Mouse (Mus musculus) B cell, adult 2 months (primary cell): ENCODE measurements at regions not wholly inside any gene's neighbourhood (a gene's known extent, or its start where the extent isn't known, plus 50 kb on each side); places are given as distances from the start of the nearest gene placed in this dataset.
A peak's percentile ranks its signal among the peaks of the same experiment; 100 is the strongest.
"Not testable (repeated sequence)": the region's sequence is repeated elsewhere in the genome, so short reads cannot be mapped to it uniquely, and the experiment has no call there.

ENCODE experiments used
- DNase-seq, 2 experiments: peaks; one replicate each; pipeline ENCODE4 v3.0.0; 2022

DNA sequence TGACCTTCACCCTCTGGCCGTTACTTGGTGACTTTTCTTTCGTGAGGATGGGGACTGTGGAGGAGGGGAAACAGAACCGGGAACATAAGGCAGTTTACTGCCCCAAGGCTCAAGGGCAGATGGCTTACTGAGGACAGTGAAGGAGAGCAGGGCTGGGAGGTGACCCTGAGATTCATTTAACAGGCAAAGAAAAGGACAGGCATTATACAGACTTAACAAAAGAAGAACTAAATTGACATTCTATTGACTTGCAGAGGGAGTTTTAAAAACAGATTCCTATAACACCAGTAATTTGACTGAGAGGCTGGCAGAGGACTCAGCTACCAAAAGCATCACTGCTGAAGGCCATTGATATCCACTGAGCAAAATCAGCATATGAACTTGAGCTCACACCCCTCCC is 153.0 kb upstream of the 1700012A03Rik start:
- no peak for DNase-seq

DNA sequence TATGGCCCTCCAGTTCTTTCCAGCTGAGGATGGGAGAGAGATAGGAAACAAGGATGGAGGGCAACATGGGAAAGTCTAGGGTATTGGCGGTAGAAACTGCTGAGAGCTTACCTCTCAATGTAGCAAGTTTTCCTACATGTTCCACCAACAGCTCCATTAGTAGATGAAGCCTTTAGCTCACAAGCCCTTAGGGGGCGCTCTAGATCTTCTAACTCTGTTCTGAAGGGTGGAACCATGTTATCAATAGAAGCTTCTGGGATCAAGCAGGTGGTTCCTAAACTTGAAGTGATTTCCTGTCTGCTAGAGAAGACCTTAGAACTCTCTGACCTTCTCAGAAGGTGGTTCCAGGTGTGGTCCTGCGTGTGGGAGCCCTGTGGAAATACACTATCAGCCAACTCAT is 154.2 kb upstream of the 1700012A03Rik start:
- DNase-seq: no peak

DNA sequence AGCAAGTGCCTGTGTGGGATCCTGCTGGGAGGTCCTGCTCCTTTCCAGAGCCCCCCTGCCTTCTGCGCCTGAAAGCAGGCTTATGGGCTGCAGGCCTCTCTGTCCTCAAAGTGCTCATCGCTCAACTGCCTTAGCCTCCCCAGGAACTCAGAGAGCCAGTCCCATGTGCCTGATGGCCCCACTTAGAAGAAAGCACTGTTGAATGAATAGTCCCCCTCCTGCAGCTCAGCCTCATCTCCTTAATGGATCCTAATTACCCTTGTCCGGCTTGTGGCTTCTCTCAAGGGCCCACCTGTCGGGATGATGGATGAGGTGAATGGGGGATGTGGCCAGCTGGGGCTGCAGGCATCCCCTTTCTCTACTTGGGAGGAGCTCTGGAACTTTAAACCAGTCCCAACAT is 163.1 kb upstream of the 1700012A03Rik start:
- no peak for DNase-seq

DNA sequence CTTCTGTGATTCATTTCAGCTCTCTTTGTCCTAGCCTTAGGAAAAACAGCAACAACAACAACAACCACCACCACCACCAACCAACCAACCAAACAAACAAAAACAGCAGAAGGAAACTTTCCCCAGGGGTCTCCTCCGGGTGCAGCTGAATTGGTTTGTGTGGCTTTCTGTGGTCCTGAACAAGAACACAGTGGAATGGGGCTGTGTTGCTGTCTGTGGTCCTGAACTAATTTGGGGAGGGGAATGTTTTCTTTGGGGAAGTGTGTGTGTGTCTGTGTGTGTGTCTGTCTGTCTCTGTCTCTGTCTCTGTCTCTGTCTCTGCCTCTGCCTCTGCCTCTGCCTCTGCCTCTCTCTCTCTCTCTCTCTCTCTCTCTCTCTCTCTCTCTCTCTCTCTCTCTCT is 164.8 kb upstream of the 1700012A03Rik start:
- DNase-seq: not testable (repeated sequence)

DNA sequence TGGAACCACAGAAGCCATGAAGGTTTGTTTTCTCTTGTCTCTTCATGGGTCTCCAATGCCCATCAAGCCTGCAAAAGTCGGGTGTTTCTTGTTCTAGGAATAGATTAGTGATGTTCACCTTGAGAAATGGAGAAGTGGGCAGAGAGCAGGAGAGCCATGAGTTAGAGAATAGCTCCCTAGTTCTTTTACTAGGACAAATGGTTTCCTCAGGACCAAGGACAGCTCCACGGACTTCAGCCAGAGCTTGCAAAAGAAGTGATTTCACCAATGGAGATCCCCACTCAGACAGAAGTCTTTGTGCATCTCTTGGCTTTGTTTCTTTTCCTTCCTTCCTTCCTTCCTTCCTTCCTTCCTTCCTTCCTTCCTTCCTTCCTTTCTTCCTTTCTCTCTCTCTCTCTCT is 166.3 kb upstream of the 1700012A03Rik start:
- DNase-seq: no peak

DNA sequence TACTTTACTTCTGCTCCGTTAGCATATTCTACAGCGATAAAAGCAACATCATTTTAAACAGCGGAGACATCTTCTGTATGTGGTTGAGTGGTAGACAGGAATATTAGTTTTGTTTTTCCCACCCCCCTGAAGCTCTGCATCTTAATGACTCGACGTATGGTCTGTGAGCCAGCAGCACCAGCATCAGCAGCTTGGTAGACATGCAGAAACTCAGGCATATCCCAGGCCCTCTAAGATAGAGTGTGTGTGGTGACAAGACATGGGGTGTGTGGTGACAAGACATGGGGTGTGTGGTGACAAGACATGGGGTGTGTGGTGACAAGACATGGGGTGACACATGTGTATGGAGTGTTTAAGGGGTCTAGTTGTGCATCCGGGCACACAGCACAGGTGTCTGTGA is 175.4 kb upstream of the 1700012A03Rik start:
- no peak for DNase-seq

DNA sequence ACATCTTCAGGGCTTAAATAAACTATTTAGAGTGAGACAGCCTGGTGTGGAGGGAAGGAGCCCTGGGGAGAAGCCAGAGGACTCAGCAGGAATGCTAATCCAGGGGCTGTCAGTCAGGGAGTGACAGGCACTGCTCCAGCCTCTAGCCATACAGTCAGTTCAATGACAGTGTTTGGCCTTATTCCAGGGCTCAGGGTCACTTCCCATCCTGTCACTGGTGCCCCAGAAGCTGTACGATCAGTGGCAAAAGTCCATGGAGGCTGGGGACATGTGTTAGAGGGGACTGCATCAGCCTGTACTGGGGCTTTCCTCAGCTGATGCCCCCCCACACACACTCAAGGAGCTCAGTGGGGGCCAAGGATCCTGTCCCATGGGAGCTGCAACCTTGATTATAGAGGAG is 176.1 kb upstream of the 1700012A03Rik start:
- DNase-seq: no peak

DNA sequence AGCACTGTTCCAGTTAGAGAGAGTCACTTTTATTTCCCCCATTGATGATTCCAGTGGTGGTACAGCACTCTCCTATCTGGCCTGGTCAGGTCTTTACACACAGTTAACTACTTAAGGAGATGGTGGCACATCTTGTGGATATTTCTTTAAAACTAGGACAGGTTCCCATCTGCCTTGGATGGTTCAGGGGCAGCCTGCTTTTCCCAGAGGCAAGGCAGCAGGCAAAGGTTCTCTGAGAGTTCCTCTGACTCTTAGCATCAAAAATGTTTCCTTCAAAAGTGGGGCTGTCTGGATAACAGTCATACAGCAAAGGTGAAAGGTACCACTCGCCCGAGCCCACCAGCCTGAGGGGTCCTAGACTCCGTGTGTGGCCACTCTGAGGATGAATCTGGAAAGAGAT is 178.3 kb upstream of the 1700012A03Rik start:
- no peak for DNase-seq

DNA sequence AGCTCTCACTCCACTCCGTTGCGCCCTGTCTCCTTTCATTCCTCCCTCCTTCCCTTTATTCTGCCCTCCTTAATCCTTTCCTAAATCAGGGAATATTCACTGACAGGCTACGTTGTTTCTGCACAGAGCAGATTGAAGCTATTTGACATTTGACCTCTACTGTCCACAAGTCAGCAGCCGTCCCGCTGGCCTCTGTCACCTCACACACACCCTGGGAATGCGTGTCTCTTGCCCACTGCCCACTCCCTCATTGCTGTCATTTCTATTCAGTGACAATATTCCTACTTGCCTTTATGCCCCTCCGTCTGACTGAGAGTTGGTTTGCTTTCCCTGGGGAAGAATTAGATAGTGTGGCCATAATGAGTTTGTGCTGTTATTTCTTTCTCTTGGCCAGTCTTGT is 188.1 kb upstream of the 1700012A03Rik start:
- DNase-seq: no peak

DNA sequence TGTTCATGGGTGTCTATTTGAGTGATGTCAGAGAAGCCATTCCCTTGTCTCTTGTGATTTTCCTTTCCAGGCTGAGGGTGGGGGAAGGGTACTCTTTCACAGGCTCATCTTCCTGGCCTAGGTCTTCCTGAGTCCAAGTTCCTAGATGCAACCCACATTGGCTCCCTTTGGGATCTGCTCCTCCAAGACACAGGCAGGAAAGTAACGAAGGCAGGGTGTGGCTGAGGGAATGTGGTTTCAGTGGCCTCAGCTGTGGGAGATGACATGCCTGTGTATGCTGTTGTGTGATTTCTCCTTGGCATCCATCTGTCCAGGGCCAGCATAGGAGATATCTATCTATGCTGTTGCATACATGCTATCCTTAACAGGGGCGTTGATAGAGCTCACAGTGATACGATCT is 190.4 kb upstream of the 1700012A03Rik start:
- DNase-seq: no peak

DNA sequence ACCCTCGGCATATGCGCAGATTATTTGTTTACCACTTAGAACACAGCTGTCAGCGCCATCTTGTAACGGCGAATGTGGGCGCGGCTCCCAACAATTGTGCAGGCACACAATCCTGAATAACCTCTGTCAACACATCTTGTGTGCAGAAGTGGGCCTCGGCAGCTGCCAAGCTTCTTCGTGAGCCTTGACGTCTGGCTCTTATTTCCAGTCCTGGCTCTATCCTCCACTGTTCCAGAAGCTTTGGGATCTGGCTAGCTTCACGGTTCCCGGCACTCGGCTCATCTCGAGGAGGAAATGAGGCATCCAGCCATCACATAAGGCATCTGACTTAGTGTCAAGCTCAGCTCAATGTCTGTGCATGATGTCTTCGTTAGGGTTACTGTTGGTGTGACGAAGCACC is 195.8 kb upstream of the 1700012A03Rik start:
- DNase-seq: no peak

DNA sequence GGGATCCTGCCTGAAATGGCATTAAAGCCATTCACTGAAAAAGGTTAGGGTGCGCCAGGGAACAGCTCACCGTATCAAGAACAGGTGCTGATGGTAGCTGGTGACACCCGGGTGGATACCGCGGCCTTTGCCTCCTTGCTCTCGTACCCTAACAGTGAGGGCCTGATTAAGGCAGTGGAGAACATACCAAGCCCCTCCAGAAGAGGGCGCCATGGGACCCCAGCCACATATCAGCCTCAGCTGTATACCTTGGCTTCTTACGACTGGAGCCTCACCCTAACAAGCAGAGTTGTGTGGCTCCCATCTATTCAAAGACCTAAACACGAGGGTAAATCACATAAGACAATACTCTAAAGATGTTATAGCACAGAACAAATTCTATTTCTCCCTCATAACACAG is 203.7 kb upstream of the 1700012A03Rik start:
- no peak for DNase-seq

DNA sequence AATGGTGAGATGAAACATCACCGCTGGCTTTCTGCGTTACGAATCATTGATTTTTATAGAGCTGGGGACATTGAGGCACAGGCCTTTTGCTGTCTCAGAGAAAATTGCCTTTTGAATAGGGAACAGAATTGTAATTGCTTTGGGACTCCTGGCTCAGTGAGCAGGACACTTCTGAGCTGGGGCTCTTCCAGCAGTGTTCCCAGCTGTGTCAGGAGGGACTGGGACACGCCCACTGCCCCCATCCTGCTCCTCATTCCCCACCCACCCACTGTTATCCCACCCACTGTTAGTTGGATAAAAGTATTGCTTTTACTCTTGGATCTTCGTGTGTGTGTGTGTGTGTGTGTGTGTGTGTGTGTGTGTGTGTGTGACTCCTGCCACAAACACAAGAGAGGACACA is 204.4 kb upstream of the 1700012A03Rik start:
- no peak for DNase-seq

DNA sequence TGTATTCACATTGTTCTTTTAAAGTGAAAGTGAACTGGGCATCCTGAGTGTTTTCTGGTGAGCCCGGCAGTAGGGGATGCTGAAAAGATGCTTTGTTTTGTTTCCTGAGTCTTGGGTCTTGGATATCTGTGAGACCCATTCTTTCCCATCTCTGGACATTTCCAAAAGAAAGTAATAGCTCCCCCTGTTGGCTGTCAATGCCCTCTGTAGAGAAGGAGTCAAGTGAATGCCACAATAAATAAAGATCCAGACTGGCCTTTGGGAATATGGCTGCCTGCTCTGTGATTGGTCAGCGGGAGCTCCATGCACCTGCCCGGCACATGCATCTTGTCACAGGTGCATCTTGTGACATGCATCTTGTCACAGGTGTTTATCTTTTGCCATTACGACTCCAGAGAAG is 209.4 kb upstream of the 1700012A03Rik start:
- no peak for DNase-seq

DNA sequence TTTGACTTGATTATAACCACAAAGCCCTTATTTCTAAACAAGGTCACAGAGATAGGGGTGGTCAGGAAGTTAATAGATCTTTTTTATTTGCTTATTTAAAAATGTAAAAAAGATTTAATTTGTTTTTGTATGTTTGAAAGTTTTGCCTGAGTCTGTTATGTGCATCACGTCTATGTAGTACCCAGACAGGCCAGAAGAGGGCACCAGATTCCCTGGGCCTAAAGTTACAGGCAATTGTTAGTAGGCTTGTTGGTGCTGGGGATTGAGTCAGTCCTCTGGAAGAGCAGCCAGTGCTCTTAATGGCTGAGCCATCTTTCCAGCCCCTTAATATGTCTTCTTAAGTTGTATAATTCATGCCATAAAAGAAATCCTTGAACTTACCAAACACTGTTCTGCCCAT is 211.5 kb upstream of the 1700012A03Rik start:
- peak; percentile 31 to 39 for DNase-seq

DNA sequence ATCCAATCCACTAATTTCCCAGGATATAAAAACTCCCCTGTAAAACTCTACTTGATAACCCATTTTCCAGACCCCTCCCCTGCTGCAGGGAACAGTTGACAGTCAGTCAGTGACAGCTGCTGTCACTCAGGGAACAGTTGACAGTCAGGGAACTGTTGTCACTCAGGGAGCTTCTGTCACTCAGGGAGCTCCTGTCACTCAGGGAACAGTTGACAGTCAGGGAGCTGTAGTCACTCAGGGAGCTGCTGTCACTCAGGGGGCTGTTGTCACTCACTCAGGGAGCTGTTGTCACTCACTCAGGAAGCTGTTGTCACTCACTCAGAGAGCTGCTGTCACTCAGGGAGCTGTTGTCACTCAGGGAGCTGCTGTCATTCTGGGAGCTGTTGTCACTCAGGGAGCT is 214.3 kb upstream of the 1700012A03Rik start:
- DNase-seq: no peak

DNA sequence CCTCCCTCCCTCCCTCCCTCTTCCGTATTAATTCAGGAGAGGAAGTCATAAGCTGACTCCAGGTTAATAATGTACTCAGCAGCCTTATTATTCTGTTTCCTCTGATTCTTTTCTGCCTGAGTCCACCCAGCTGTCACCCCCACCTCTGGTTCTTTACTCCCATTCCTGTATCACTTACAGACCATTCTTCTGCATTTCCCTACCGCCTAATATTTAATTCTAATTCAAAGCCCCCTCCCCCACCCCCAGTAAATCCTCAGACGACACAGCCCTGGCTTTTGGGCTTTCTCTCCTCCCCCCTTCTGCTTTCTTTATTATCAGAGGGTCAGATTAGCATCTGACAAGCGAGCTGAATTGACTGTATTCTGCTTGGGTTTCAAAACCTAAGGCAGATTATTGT is 215.5 kb upstream of the 1700012A03Rik start:
- DNase-seq: no peak

DNA sequence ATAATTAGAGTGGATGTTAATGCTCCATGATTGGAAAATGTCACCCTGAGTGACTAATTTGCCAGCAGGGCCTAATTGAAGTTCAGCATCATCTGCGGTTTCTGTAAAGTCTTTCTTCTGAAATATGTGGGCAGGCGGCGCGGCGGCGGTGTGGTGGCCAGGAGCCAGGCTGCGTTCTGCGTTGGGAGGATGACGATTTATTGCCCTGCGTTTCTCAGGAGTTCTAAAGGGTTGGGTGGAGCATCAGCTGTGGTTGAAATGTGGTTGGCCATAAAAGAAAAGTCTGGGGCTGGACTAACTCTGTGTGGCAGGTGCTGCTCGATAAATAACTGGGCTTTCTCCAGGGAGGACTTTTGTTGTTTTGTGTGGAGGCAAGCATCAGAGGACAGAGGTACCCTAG is 219.4 kb upstream of the 1700012A03Rik start:
- no peak for DNase-seq

DNA sequence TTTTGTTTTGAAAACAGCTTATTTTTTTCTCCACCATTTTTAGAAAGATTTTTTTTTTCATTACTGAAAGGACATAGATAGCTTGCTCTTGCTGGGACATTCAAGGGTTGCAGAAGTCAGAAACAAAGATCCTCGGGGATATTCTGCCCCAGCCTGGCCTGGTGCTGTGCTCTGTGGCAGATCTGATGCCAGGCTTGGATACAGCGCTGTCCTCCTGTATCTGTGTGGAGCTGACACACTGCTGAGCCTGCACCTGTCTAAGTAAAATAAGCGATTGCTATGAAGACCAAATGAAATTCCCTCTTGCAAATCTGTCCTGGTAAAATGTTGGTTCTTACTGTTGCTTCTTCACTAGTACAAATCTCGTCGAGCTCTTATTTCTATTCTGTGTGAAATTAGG is 226.4 kb upstream of the 1700012A03Rik start:
- DNase-seq: no peak

DNA sequence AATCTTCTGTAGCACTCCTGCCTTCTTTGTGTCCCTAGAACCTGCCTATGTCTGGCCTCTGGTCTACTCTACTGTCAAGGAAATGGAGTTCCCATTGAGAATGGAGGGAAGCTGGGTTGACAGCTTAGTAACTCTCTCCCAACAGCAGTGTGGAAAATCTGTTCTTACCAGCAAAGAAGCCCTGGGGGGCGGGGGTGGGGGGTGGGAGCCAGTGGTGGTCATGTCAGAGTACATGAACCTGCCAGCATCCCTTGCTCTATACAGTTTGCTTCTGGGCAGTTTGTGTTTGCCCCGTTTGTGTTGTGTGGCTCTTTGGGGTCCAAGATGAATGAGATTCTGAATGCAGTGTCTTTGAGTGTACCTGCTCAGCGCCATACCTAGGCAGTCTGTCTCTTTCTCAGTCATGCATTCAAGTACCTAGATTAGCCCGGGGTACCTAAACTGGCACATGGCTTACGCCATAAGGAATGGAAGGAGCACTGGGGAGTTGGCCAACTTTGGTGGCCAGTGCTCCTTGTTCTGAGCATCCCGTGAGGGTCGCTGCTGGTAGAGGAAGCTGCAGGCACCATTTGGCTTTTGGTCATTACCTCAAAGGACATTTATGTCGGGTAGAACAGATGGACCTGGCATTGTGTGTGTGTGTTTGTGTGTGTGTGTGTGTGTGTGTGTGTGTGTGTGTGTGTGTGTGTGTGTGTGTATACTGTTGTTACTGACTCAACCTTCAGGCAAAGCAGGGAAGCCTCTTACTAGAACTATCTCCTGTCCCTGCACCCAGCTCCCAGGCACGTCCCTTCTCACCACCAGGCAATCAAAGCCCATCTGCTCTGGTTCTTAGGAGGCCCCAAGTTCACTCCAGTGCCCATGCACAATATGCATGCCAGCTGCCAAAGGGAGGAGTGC is 227.6 kb upstream of the 1700012A03Rik start:
- no peak for DNase-seq

DNA sequence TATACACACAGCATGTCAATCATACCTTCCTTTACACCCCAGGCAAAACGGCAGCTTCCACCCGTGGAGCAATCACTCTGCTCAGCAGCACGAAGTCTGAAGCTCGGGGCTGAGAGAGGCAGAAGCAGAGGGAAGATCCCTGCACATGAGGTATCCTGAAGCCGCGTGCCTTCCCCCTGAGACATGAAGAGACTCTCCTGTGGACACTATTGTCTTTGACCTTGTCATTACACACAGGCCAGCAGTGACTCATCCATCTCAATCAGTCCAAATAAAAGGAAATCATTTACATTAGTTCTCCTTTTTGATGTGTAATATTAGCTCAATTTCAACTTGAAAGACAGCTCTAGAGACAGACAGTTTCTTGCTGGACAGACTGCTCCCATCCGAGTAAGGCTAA is 228.4 kb upstream of the 1700012A03Rik start:
- no peak for DNase-seq

DNA sequence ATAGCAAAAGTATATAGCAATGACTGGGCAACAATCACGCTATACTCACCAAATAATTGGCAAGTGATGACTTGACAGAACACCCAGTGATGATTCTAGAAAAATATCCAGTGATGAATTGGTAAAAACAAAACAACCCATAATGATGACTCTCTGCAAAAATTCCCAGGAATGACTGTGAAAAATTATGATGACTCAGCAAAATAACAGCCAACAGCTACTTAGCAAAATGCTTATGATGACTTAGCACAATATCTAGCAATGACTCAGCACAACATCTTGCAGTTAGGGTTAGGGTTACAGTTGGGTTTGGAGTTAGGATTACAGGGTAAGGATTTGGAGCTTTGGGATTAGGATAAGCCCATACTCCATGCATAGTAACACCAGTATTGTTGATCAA is 232.4 kb upstream of the 1700012A03Rik start:
- DNase-seq: no peak

DNA sequence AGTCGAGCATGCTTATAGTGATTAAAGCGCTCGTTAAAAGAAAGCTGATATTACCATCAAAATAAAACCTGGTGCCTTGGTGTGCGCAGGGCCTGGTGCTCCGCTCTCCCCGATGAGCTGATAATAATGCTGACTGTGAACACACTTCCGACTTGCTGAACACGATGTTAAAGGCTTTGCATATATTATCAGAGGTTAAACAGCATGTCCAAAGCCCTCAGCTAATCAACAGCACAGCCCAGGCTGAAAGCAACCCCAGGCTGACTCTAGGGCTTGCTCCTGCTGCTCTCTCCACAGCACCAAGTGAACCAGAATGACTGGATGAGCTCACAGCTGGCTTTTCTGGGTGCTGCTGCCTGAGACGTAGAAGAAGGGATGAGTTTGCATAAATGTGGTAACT is 238.2 kb upstream of the 1700012A03Rik start:
- no peak for DNase-seq

DNA sequence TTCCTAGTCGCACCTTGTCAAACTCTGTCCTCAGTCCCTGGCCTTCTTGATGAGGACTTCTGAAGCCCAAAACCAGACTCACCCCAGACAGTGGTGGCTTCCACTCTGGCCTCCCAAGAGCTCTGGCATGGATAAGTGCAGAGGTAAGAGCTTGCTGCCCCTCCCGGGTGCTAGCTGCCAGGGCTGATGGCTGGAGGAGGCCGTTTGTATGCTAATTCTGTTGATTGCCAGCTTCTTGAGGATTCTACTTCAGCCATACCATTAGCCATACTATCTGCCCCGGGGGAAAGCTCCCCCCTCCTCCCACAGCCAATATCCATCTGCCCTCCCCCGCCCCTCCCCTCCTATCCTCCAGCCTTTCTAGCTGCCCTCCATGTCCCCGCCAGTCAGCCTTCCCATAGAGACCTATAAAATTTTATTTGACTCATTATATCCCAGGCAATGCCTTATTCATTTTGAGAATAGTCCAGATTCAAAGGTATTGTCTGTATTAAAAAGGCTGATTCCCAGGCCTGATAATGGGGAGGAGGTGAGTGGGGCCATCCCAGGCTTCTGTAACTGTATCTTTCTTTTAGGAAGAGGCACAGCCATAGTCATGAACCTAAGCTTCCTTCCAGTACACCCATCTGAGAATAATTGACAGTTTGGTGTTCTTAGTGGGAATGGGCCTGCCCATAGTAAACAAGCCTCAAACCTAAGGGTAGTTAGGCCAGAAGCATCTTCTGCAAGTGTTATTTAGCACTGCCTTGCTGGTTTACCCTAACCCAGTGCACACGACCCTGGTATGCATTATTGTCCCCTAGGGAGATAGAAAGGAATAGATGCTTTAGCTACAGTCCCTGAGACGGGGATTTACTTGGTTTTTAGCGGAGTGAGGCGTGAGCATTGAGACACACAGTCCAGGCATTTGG is 239.2 kb upstream of the 1700012A03Rik start:
- DNase-seq: no peak
